Mouse (Mus musculus) layer of hippocampus, adult 9-10 months (tissue): ENCODE measurements around the gene Krt31.

Source experiments
- DNase-seq: peaks from one replicate; pipeline ENCODE4 v3.0.0; 2022; ENCODE audit warnings: low spot score

Krt31 gene

GRCm38 (mm10) chr11:100050451-100050850, at the start of gene Krt31:
Gene Krt31, minus strand, starts transcription at chr11:100050551.
- no peak for DNase-seq

GRCm38 (mm10) chr11:100097819-100098218, 47.5 kb upstream of the Krt31 start:
- DNase-seq: no peak

- DNase-seq: no peak
These were observed 45.8 kb upstream of the Krt31 start, which contains the start of gene Krt35 for GRCm38 (mm10) chr11:100096141-100096540. Gene Krt35, minus strand, starts transcription at chr11:100096241.

GRCm38 (mm10) chr11:100088378-100089025, 38.2 kb upstream of the Krt31 start:
- no peak for DNase-seq

GRCm38 (mm10) chr11:100087861-100088260, 37.5 kb upstream of the Krt31 start, which contains the start of gene Krt32:
Gene Krt32, minus strand, starts transcription at chr11:100088226.
- DNase-seq: no peak

- DNase-seq: no peak
These were observed 23.5 kb upstream of the Krt31 start for GRCm38 (mm10) chr11:100073873-100074272.

- no peak for DNase-seq
These were observed 17.1 kb upstream of the Krt31 start for GRCm38 (mm10) chr11:100067293-100068036.

- DNase-seq: no peak
These were observed 16.1 kb upstream of the Krt31 start for GRCm38 (mm10) chr11:100066236-100067010.

GRCm38 (mm10) chr11:100058875-100059274, 8.5 kb upstream of the Krt31 start:
- no peak for DNase-seq

GRCm38 (mm10) chr11:100055686-100056655, 5.6 kb upstream of the Krt31 start:
- DNase-seq: no peak

- no peak for DNase-seq
These were observed 3.2 kb downstream of the Krt31 start for GRCm38 (mm10) chr11:100047193-100047592.

- no peak for DNase-seq
These were observed 4.0 kb downstream of the Krt31 start for GRCm38 (mm10) chr11:100046303-100046866.

- no peak for DNase-seq
These were observed 8.9 kb downstream of the Krt31 start, which contains the start of gene Krt34 for GRCm38 (mm10) chr11:100041454-100041853. Gene Krt34, minus strand, starts transcription at chr11:100041554.

GRCm38 (mm10) chr11:100029768-100030167, 20.6 kb downstream of the Krt31 start, which contains the start of gene Krt33b:
Gene Krt33b, minus strand, starts transcription at chr11:100029868.
- no peak for DNase-seq

- no peak for DNase-seq
These were observed 28.9 kb downstream of the Krt31 start for GRCm38 (mm10) chr11:100021438-100021837.

GRCm38 (mm10) chr11:100019466-100019865, 30.9 kb downstream of the Krt31 start:
- no peak for DNase-seq

GRCm38 (mm10) chr11:100016112-100016511, 34.2 kb downstream of the Krt31 start, which contains the start of gene Krt33a:
Gene Krt33a, minus strand, starts transcription at chr11:100016212.
- no peak for DNase-seq

- DNase-seq: no peak
These were observed 36.6 kb downstream of the Krt31 start for GRCm38 (mm10) chr11:100013691-100014171.

- no peak for DNase-seq
These were observed 39.7 kb downstream of the Krt31 start for GRCm38 (mm10) chr11:100010682-100011081.

GRCm38 (mm10) chr11:100008336-100008735, 42.0 kb downstream of the Krt31 start:
- no peak for DNase-seq

GRCm38 (mm10) chr11:100006624-100007023, 43.7 kb downstream of the Krt31 start:
- no peak for DNase-seq
